Mouse (Mus musculus) small intestine, adult 2 months (tissue): Measurements from ENCODE around the gene Rab3il1.

ENCODE experiments used
- CTCF ChIP-seq: fragments of 200-500 bp; IDR thresholded peaks from 2 replicates; pipeline ENCODE4 v1.5.1; 2012; ENCODE audit warnings: low read depth, mild to moderate bottlenecking, control low read depth, inconsistent platforms, low read length, moderate library complexity, mixed read lengths; ENCODE audit not compliant: insufficient replicate concordance, insufficient read length; ENCODE audit errors: extremely low read depth
- POLR2A ChIP-seq: fragments of 200-500 bp; IDR thresholded peaks from 2 replicates; pipeline ENCODE4 v1.6.1; 2012; ENCODE audit warnings: low read depth, mild to moderate bottlenecking, control low read depth, inconsistent platforms, low read length, moderate library complexity

DNA sequence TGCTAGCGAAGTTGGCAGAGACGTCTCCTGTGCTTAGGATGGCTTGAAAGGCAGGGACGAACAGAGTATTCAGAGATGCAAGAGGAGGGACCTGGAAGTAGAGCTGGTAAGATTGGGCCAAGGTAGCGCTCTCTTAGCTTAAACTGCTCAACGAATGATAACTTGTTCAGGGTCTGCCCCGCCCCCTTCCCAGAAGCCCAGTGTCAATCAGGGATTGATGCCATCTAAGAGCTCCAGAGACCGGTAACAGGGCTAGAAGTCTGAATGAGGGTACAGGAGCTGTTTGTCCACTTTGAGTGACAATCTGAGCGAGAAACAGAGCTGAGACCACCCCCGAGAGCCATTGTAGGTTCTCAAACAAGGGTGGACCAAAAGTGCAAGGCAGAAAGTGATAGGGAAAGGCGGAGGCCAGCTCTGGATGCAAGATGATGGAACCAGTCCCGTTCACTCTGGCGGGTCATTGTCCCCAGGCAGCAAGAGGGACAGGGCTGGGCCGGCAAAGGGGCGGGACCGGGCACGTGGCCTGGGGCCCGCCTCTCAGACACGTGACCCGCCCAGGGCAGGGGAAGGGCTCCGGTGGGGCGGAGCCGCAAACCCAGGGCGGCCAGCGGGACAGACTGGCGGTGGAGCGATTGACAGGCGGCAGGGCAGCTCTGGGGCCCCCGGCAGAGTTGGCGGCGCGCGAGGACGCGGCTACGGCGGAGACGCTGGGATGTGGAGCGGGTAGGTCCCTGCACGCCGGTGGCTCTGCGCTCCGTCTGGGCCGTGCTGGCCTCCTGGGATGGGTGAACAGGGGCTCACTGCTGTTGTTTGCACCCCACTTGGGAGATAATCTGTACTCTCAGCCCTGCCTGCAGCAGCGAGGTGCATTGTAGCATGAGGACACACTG, 16.4 kb downstream of the Rab3il1 start:
- TF ChIP-seq POLR2A (no peak), CTCF (no peak)
